Mouse (Mus musculus): ENCODE measurements at regions not wholly inside any gene's neighbourhood (a gene's known extent, or its start where the extent isn't known, plus 50 kb on each side); places are given as distances from the start of the nearest gene placed in this dataset.

DNA sequence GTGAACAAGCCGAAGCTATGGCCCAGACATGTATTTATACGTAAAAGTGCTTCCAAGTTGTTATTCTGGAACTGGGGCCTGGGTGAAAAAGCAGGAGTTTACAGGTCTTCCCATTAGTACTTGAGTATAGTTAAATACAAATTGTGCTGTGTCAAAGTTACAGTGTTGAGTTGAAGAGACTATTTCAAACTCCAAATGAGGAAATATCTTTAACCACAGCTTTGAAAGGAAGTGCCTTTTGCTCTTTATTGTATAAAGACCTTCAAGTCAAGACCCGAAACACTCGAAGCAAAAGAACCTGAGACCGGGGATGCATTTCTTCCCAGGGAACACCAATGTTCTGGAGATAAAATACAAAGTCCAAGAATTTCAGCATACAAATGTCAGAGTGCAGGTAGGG lies 144.8 kb downstream of the Cog6 start:
- TF ChIP-seq POLR2A (IDR thresholded peaks at IDR 0.05; ENCODE audit: insufficient read depth, low read depth, low read length), result no peak
- no peak for TF ChIP-seq CTCF (IDR thresholded peaks at IDR 0.05)
- no peak for TF ChIP-seq EP300 (IDR thresholded peaks at IDR 0.05; ENCODE audit: insufficient read depth, low read depth, low read length)
